In the genomic region with DNA sequence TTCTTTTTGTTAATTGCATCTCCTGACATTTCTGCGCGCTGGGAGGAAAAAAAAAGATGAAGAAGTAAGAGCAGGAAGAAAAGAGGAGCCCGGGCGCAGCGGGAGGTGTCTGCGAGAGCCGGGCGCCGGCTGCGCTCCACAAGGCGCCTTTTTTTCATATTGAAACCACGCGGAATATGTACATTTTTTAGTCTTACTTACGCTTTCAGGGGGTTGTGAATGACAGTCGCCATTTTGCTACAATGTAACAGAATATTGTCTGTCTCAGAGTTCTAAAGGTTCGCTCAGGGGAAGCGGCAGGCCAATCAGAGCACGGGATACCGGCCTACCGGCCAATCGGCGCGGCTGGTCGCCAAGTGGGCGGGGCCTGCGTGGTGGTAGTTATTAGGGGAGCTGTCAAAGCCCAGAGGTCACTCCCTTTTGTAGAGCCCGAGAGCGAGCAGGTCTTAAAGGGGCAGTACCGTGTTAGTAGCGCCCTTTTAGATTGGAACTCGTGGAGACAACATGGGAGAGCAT, we compare ENCODE assay signal across 8 mouse cellular contexts. TPM values are rescaled to one million over a fixed set of nuclear protein-coding genes. Genes with fewer than 3 reads are reported as not detected.
DNase-seq lines count a peak whose midpoint lies in the region; ATAC-seq and TF ChIP-seq lines count a peak whose summit lies in the region.

A gene (minus strand): TSS at position 241 of the 516 bp plus-strand sequence.

- peak; percentile 96 for ATAC-seq in G1E (ENCODE audit: extremely low read depth, insufficient number of reproducible peaks, low FRiP score, poor library complexity, severe bottlenecking)
- ATAC-seq in forebrain, embryonic 16.5 days = peak; percentile 92
- ATAC-seq in lung, embryonic 15.5 days (ENCODE audit: borderline replicate concordance, extremely low read depth, low FRiP score, low TSS enrichment) = peak; percentile 96

- peak within 1 kb of the TSS; percentile 66 for H3K9ac ChIP-seq in forebrain, embryonic 16.5 days (replicated peaks; ENCODE audit: low read depth, low read length)
- H3K9ac ChIP-seq in lung, embryonic 15.5 days = peak within 1 kb of the TSS; percentile 62

- no peak for TF ChIP-seq CTCF in G1E (IDR thresholded peaks at IDR 0.05; ENCODE audit: low read depth, low read length)

- peak within 1 kb of the TSS; percentile 77 for H3K27ac ChIP-seq in forebrain, embryonic 16.5 days (ENCODE audit: low read length)
- H3K27ac ChIP-seq in lung, embryonic 15.5 days = peak within 1 kb of the TSS; percentile 53; the same call in 1 of the 2 replicates

- no peaks in the 10 kb centered on the region for H3K36me3 ChIP-seq in G1E (replicated peaks)
- no peaks in the 10 kb centered on the region for H3K36me3 ChIP-seq in forebrain, embryonic 16.5 days (ENCODE audit: control insufficient read depth, insufficient read depth)
- no peaks in the 10 kb centered on the region for H3K36me3 ChIP-seq in lung, embryonic 15.5 days

- peaks cover 29% of the 10 kb centered on the region for H3K27me3 ChIP-seq in G1E (ENCODE audit: insufficient read depth, low read length)
- no peaks in the 10 kb centered on the region for H3K27me3 ChIP-seq in forebrain, embryonic 16.5 days (replicated peaks; ENCODE audit: control insufficient read depth, insufficient read depth, low read length)
- peaks cover 41% of the 10 kb centered on the region for H3K27me3 ChIP-seq in lung, embryonic 15.5 days

- H3K4me3 ChIP-seq in G1E (ENCODE audit: low read depth, low read length) = peak within 1 kb of the TSS; percentile 84
- H3K4me3 ChIP-seq in forebrain, embryonic 16.5 days (replicated peaks; ENCODE audit: low read length) = peak within 1 kb of the TSS; percentile 78
- peak within 1 kb of the TSS; percentile 66 for H3K4me3 ChIP-seq in lung, embryonic 15.5 days

- peaks cover 56% of the 10 kb centered on the region for H3K4me1 ChIP-seq in G1E (ENCODE audit: insufficient read depth, low read depth, low read length)
- peaks cover 28% of the 10 kb centered on the region for H3K4me1 ChIP-seq in forebrain, embryonic 16.5 days (replicated peaks; ENCODE audit: control insufficient read depth, insufficient read depth, low read length)
- H3K4me1 ChIP-seq in lung, embryonic 15.5 days = peaks cover 29% of the 10 kb centered on the region

- under 1% methylated on average over 31 of the region's 31 CpGs for WGBS in forebrain, embryonic 16.5 days
- 0% methylated on average over 31 of the region's 31 CpGs for WGBS in lung, embryonic 15.5 days

- peaks cover 7% of the 10 kb centered on the region for H3K9me3 ChIP-seq in G1E (replicated peaks)
- H3K9me3 ChIP-seq in forebrain, embryonic 16.5 days (ENCODE audit: control insufficient read depth, low read length) = peaks cover 3% of the 10 kb centered on the region; the same call in 1 of the 2 replicates
- no peaks in the 10 kb centered on the region for H3K9me3 ChIP-seq in lung, embryonic 15.5 days

- peak within 1 kb of the TSS; percentile 99 for H3K4me2 ChIP-seq in forebrain, embryonic 16.5 days (ENCODE audit: low read length)
- H3K4me2 ChIP-seq in lung, embryonic 15.5 days = peak within 1 kb of the TSS; percentile 100

- peak; percentile 100 for DNase-seq in G1E (ENCODE audit: low spot score)
- DNase-seq in cerebellum, adult 18-20 months = peak; percentile 100
- DNase-seq in heart, postnatal 4 days = peak; percentile 100
- DNase-seq in layer of hippocampus, adult 8-10 months (ENCODE audit: low spot score in 2 of 2) = peak; percentile 93 to 95
- peak; percentile 97 for DNase-seq in ovary, adult 18-20 months (ENCODE audit: low spot score)
- DNase-seq in thymus, postnatal 0 days (ENCODE audit: low spot score) = peak; percentile 77

RNA-seq across cellular contexts. Expression of the gene that starts here (rescaled TPM):
- 11.7 and 19.7 TPM in 2 replicates for total RNA-seq in G1E (2014; fragmentation: Nextera tagmentation)
- 8.1 and 8.8 TPM in 2 replicates for total RNA-seq in G1E (2017)
- polyA plus RNA-seq in G1E (2012) = 12.8 and 13.8 TPM in 2 replicates
- polyA plus RNA-seq in forebrain, embryonic 16.5 days (2015; fragmentation: Nextera tagmentation; extraction: Ambion mirVana) = 8.9 and 10.3 TPM in 2 replicates
- 10 to 100 TPM; 19.6 to 20.2 TPM for total RNA-seq in heart, postnatal 4 days (2021)
- total RNA-seq in layer of hippocampus, adult 8-10 months (2022) = 10 to 100 TPM; 16.3 to 26.0 (median 20.2) TPM
- polyA plus RNA-seq in lung, embryonic 15.5 days (2015; fragmentation: Nextera tagmentation; extraction: Ambion mirVana) = 2.7 and 3.7 TPM in 2 replicates
- polyA plus RNA-seq in thymus, postnatal 0 days (2015; fragmentation: Nextera tagmentation; extraction: Ambion mirVana) = 0.78 and 1.1 TPM in 2 replicates

Comparison
In these comparisons a context has a peak if more than half of its experiments do, and no peak if none do; other contexts are left out.
1. Peak in every context shown above with its lines: DNase-seq, ATAC-seq, H3K4me3 ChIP-seq and H3K27ac ChIP-seq.